28 mouse cellular contexts compared by ENCODE assay signal in the genomic region with DNA sequence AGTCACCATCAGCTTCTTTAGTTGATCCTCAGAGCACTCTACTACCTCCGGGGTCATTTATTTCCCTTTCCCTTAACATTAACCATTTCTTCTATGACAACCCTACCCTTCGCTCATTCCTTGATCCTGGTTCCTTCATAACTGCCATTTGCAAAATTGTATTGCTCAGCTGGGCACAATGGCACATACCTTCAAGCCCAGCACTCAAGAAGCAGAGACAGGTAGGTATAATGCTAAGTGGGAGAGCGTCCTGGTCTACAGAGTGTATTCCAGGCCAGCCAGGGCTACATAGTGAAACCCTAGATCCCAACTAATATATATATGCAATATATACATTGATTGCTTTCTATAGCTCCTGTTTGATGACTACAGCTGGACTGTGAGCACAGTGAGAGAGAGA.
"Had no signal": no experiment of that assay in that cellular context is flagged by ENCODE, and none has a peak within 500 bp of the region (broad histone marks: within the 10 kb centered on the region; RNA-seq: fewer than 3 reads in every experiment).

No protein-coding gene starts in this region.

- H3K9ac ChIP-seq: embryonic facial prominence, embryonic 12.5 days; embryonic facial prominence, embryonic 13.5 days; embryonic facial prominence, embryonic 15.5 days; forebrain, embryonic 12.5 days; forebrain, embryonic 13.5 days; forebrain, embryonic 15.5 days; forebrain, postnatal 0 days had no signal

- DNase-seq: cerebellum, adult 2 months; cerebellum, adult 8-10 months; cerebellum, adult 9-10 months; cerebellum, adult 9-11 months; cerebellum, postnatal 10 days; cerebellum, postnatal 14 days; cerebellum, postnatal 25 days; cerebellum, postnatal 36 days; embryo, embryonic 11 days; forebrain, postnatal 0 days; gastrocnemius, adult 2 months; gastrocnemius, postnatal 10 days; gastrocnemius, postnatal 14 days; gastrocnemius, postnatal 25 days; gastrocnemius, postnatal 36 days; heart, adult 18-20 months; heart, adult 2 months had no signal

- H3K27ac ChIP-seq: embryonic facial prominence, embryonic 10.5 days; embryonic facial prominence, embryonic 12.5 days; embryonic facial prominence, embryonic 13.5 days; embryonic facial prominence, embryonic 15.5 days; forebrain, embryonic 10.5 days; forebrain, embryonic 12.5 days; forebrain, embryonic 13.5 days; forebrain, embryonic 15.5 days; gastrocnemius, adult 2 months; heart, adult 2 months had no signal

- H3K27me3 ChIP-seq: embryonic facial prominence, embryonic 12.5 days; embryonic facial prominence, embryonic 13.5 days; embryonic facial prominence, embryonic 15.5 days; forebrain, embryonic 12.5 days; forebrain, embryonic 13.5 days; forebrain, embryonic 15.5 days had no signal

- H3K4me2 ChIP-seq: embryonic facial prominence, embryonic 12.5 days; embryonic facial prominence, embryonic 13.5 days; embryonic facial prominence, embryonic 15.5 days; forebrain, embryonic 12.5 days; forebrain, embryonic 13.5 days; forebrain, embryonic 15.5 days had no signal

- H3K36me3 ChIP-seq: embryonic facial prominence, embryonic 10.5 days; embryonic facial prominence, embryonic 12.5 days; embryonic facial prominence, embryonic 13.5 days; forebrain, embryonic 12.5 days; forebrain, embryonic 15.5 days had no signal

- H3K9me3 ChIP-seq: embryonic facial prominence, embryonic 13.5 days; embryonic facial prominence, embryonic 15.5 days; forebrain, embryonic 12.5 days; forebrain, embryonic 13.5 days; forebrain, embryonic 15.5 days had no signal

- H3K4me3 ChIP-seq: embryonic facial prominence, embryonic 10.5 days; embryonic facial prominence, embryonic 12.5 days; embryonic facial prominence, embryonic 13.5 days; embryonic facial prominence, embryonic 15.5 days; erythroblast, embryonic 14.5 days; forebrain, embryonic 10.5 days; forebrain, embryonic 12.5 days; forebrain, embryonic 13.5 days; forebrain, embryonic 15.5 days; gastrocnemius, adult 2 months; heart, adult 2 months had no signal

- ATAC-seq: forebrain, embryonic 13.5 days; forebrain, embryonic 14.5 days; forebrain, embryonic 15.5 days; forebrain, embryonic 16.5 days; forebrain, postnatal 0 days had no signal
